Mouse (Mus musculus) kidney, adult 2 months (tissue): ENCODE data around the gene Smtnl1. TPM values are rescaled to one million over a fixed set of nuclear protein-coding genes. Genes with fewer than 3 reads are reported as not detected.
"Not testable (repeated sequence)": the region's sequence is repeated elsewhere in the genome, so short reads cannot be mapped to it uniquely, and the experiment has no call there.

Experiments
- DNase-seq: peaks from one replicate; pipeline ENCODE4 v3.0.0; 2021
- H3K27ac ChIP-seq: fragments of 200-500 bp; 2 replicates; pipeline ENCODE4 v1.5.1; 2012; ENCODE audit warnings: low read depth, low read length, control low read depth, inconsistent platforms; ENCODE audit not compliant: insufficient read depth
- H3K27me3 ChIP-seq: fragments of 200-500 bp; replicated peaks from 2 replicates; pipeline ENCODE4 v1.6.1; 2012; ENCODE audit warnings: mild to moderate bottlenecking, moderate library complexity, low read length, inconsistent platforms; ENCODE audit not compliant: control insufficient read depth, insufficient read depth
- H3K36me3 ChIP-seq: fragments of 200-500 bp; 2 replicates; pipeline ENCODE4 v1.6.1; 2012; ENCODE audit warnings: mild to moderate bottlenecking, moderate library complexity, low read length, inconsistent platforms; ENCODE audit not compliant: control insufficient read depth, insufficient read depth
- H3K4me1 ChIP-seq: fragments of 200-500 bp; 2 replicates; pipeline ENCODE4 v1.6.1; 2011; ENCODE audit warnings: low read length; ENCODE audit not compliant: control insufficient read depth, insufficient read depth
- H3K4me3 ChIP-seq: fragments of 200-500 bp; 2 replicates; pipeline ENCODE4 v1.5.1; 2011; ENCODE audit warnings: mild to moderate bottlenecking, low read depth, low read length, control low read depth; ENCODE audit not compliant: insufficient read depth
- CTCF ChIP-seq: fragments of 200-500 bp; conservative IDR thresholded peaks from 2 replicates; pipeline ENCODE4 v1.5.1; 2011; ENCODE audit warnings: low read depth, mild to moderate bottlenecking, control low read depth, low read length, moderate library complexity, mixed read lengths; ENCODE audit not compliant: insufficient read depth, insufficient read length
- POLR2A ChIP-seq: fragments of 200-500 bp; IDR thresholded peaks from one replicate; pipeline ENCODE4 v1.6.1; 2011; ENCODE audit warnings: low read depth, low read length, control low read depth
- WGBS: fragments of 180-500 bp; shearing (Covaris S2); methylation state at CpG from one replicate; pipeline ENCODE4 v1.1.7; 2018; 5-methylcytosine and 5-hydroxymethylcytosine counted together
- polyA plus RNA-seq: library from polyadenylated mRNA; depleted of rRNA; stranded (reverse); fragments of >200 nt; gene quantifications from 2 replicates; pipeline ENCODE4 v1.2.3, GENCODE M21; 2012

Smtnl1 gene
- polyA plus RNA-seq, 1 experiment: 2.6 TPM

GRCm38 (mm10) chr2:84819861-84820260 is 2.6 kb downstream of the Smtnl1 start:
- H3K27me3 ChIP-seq: no peaks in the 10 kb centered on the region
- H3K36me3 ChIP-seq: no peaks in the 10 kb centered on the region
- H3K4me1 ChIP-seq: no peaks in the 10 kb centered on the region
- H3K27ac ChIP-seq: no peak overlapping the region
- no peak overlapping the region for H3K4me3 ChIP-seq
- no peak for DNase-seq
- TF ChIP-seq POLR2A: no peak
- no peak for TF ChIP-seq CTCF
- WGBS: 33% methylated on average over 3 of the region's 3 CpGs

- H3K27me3 ChIP-seq: no peaks in the 10 kb centered on the region
- no peaks in the 10 kb centered on the region for H3K36me3 ChIP-seq
- no peak overlapping the region for H3K4me3 ChIP-seq
- H3K4me1 ChIP-seq: no peaks in the 10 kb centered on the region
- no peak for TF ChIP-seq POLR2A
- TF ChIP-seq CTCF: no peak
- WGBS: 89% methylated on average over 6 of the region's 6 CpGs
- DNase-seq: no peak
- H3K27ac ChIP-seq: no peak overlapping the region
Observed at GRCm38 (mm10) chr2:84812676-84813075, 9.8 kb downstream of the Smtnl1 start.

GRCm38 (mm10) chr2:84811880-84812279 is 10.6 kb downstream of the Smtnl1 start:
- WGBS: 79% methylated on average over 7 of the region's 7 CpGs
- Histone ChIP-seq H3K4me1 (no peaks in the 10 kb centered on the region), H3K4me3 (no peak overlapping the region), H3K27me3 (no peaks in the 10 kb centered on the region), H3K27ac (no peak overlapping the region), H3K36me3 (no peaks in the 10 kb centered on the region)
- DNase-seq: no peak
- TF ChIP-seq CTCF (no peak), POLR2A (no peak)

- H3K36me3 ChIP-seq: no peaks in the 10 kb centered on the region
- TF ChIP-seq POLR2A (no peak), CTCF (peak; percentile 78)
- H3K27ac ChIP-seq: no peak overlapping the region
- no peaks in the 10 kb centered on the region for H3K4me1 ChIP-seq
- no peaks in the 10 kb centered on the region for H3K27me3 ChIP-seq
- WGBS: 29% methylated on average over 26 of the region's 26 CpGs
- peak overlapping the region; percentile 39 for H3K4me3 ChIP-seq
- DNase-seq: peak; percentile 90
Observed at GRCm38 (mm10) chr2:84810886-84811577, 11.4 kb downstream of the Smtnl1 start.

GRCm38 (mm10) chr2:84810526-84810885 is 11.9 kb downstream of the Smtnl1 start:
- TF ChIP-seq CTCF (no peak), POLR2A (no peak)
- Histone ChIP-seq H3K27me3 (no peaks in the 10 kb centered on the region), H3K4me1 (no peaks in the 10 kb centered on the region), H3K27ac (no peak overlapping the region), H3K36me3 (no peaks in the 10 kb centered on the region), H3K4me3 (no peak overlapping the region)
- WGBS: 83% methylated on average over 6 of the region's 6 CpGs
- no peak for DNase-seq

GRCm38 (mm10) chr2:84809330-84809729 is 13.1 kb downstream of the Smtnl1 start:
- no peak for TF ChIP-seq CTCF
- no peak for TF ChIP-seq POLR2A
- H3K27me3 ChIP-seq: no peaks in the 10 kb centered on the region
- H3K36me3 ChIP-seq: no peaks in the 10 kb centered on the region
- H3K4me1 ChIP-seq: no peaks in the 10 kb centered on the region
- H3K27ac ChIP-seq: no peak overlapping the region
- no peak for DNase-seq
- no peak overlapping the region for H3K4me3 ChIP-seq

GRCm38 (mm10) chr2:84806546-84806945 is 15.9 kb downstream of the Smtnl1 start:
- Histone ChIP-seq H3K4me3 (no peak overlapping the region), H3K4me1 (no peaks in the 10 kb centered on the region), H3K27me3 (no peaks in the 10 kb centered on the region), H3K27ac (no peak overlapping the region), H3K36me3 (no peaks in the 10 kb centered on the region)
- no peak for TF ChIP-seq POLR2A
- TF ChIP-seq CTCF: no peak
- DNase-seq: no peak
- WGBS: 67% methylated on average over 5 of the region's 5 CpGs

- H3K27me3 ChIP-seq: no peaks in the 10 kb centered on the region
- H3K27ac ChIP-seq: no peak overlapping the region
- TF ChIP-seq CTCF (no peak), POLR2A (no peak)
- no peak overlapping the region for H3K4me3 ChIP-seq
- H3K36me3 ChIP-seq: no peaks in the 10 kb centered on the region
- DNase-seq: no peak
- 0 out of 2 replicates have a peak, but pooled peaks cover 2% of the 10 kb centered on the region for H3K4me1 ChIP-seq
- WGBS: 96% methylated on average over 7 of the region's 7 CpGs
Observed at GRCm38 (mm10) chr2:84803963-84804362, 18.5 kb downstream of the Smtnl1 start.

GRCm38 (mm10) chr2:84801223-84801622 is 21.2 kb downstream of the Smtnl1 start:
- not testable (repeated sequence) for H3K27me3 ChIP-seq, H3K4me1 ChIP-seq, DNase-seq, H3K27ac ChIP-seq, H3K36me3 ChIP-seq, H3K4me3 ChIP-seq
- WGBS: 85% methylated on average over 5 of the region's 5 CpGs
